Mouse (Mus musculus) intestine, postnatal 0 days (tissue): ENCODE data around the gene Dcaf10. TPM values are rescaled to one million over a fixed set of nuclear protein-coding genes. Genes with fewer than 3 reads are reported as not detected.

ENCODE experiments used
- ATAC-seq: fragments of 200-750 bp; cut with Nextera tagmentation; 2 replicates; pipeline ENCODE4 v1.8.0; 2017; ENCODE audit warnings: mild to moderate bottlenecking, moderate TSS enrichment, moderate library complexity
- H3K27ac ChIP-seq: fragments of 300-500 bp; sonication (generic); 2 replicates; pipeline ENCODE4 v1.5.1; 2014; ENCODE audit warnings: mild to moderate bottlenecking, low read depth, low read length, moderate library complexity
- H3K27me3 ChIP-seq: fragments of 300-500 bp; sonication (generic); replicated peaks from 2 replicates; pipeline ENCODE4 v1.6.1; 2014; ENCODE audit warnings: low read length, mixed read lengths; ENCODE audit not compliant: control insufficient read depth, insufficient read depth
- H3K36me3 ChIP-seq: fragments of 300-500 bp; sonication (generic); 2 replicates; pipeline ENCODE4 v1.6.1; 2014; ENCODE audit warnings: mild to moderate bottlenecking, moderate library complexity; ENCODE audit not compliant: control insufficient read depth, insufficient read depth
- H3K4me1 ChIP-seq: fragments of 300-500 bp; sonication (generic); replicated peaks from 2 replicates; pipeline ENCODE4 v1.6.1; 2014; ENCODE audit warnings: antibody characterized with exemption, low read length, mixed read lengths; ENCODE audit not compliant: control insufficient read depth, insufficient read depth
- H3K4me2 ChIP-seq: fragments of 300-500 bp; sonication (generic); replicated peaks from 2 replicates; pipeline ENCODE4 v1.6.1; 2014; ENCODE audit warnings: low read depth, mild to moderate bottlenecking, moderate library complexity
- H3K4me3 ChIP-seq: fragments of 300-500 bp; sonication (generic); 2 replicates; pipeline ENCODE4 v1.5.1; 2014; ENCODE audit warnings: low read depth, low read length
- H3K9ac ChIP-seq: fragments of 300-500 bp; sonication (generic); 2 replicates; pipeline ENCODE4 v1.6.1; 2014; ENCODE audit warnings: mild to moderate bottlenecking, low read depth, low read length
- H3K9me3 ChIP-seq: fragments of 300-500 bp; sonication (generic); 2 replicates; pipeline ENCODE4 v1.6.1; 2016; ENCODE audit warnings: mixed run types; ENCODE audit not compliant: control insufficient read depth
- CTCF ChIP-seq: sonication (generic); IDR thresholded peaks from 2 replicates; pipeline ENCODE4 v1.5.1; 2016; ENCODE audit warnings: low read depth, mild to moderate bottlenecking, control low read depth, antibody characterized with exemption, moderate library complexity
- WGBS: fragments of 180-500 bp; shearing (Covaris S2); extraction: QIAGEN DNeasy Blood & Tissue Kit; methylation state at CpG from one replicate; pipeline ENCODE4 v1.1.7; 2014; 5-methylcytosine and 5-hydroxymethylcytosine counted together
- polyA plus RNA-seq: library from polyadenylated mRNA; unstranded; fragments of >200 nt; fragmentation: Nextera tagmentation; extraction: Ambion mirVana; gene quantifications from 2 replicates; pipeline ENCODE4 v1.2.1, GENCODE M21; 2015

Gene Dcaf10
- polyA plus RNA-seq, 1 experiment from 2014 or later, result 9.8 TPM

DNA sequence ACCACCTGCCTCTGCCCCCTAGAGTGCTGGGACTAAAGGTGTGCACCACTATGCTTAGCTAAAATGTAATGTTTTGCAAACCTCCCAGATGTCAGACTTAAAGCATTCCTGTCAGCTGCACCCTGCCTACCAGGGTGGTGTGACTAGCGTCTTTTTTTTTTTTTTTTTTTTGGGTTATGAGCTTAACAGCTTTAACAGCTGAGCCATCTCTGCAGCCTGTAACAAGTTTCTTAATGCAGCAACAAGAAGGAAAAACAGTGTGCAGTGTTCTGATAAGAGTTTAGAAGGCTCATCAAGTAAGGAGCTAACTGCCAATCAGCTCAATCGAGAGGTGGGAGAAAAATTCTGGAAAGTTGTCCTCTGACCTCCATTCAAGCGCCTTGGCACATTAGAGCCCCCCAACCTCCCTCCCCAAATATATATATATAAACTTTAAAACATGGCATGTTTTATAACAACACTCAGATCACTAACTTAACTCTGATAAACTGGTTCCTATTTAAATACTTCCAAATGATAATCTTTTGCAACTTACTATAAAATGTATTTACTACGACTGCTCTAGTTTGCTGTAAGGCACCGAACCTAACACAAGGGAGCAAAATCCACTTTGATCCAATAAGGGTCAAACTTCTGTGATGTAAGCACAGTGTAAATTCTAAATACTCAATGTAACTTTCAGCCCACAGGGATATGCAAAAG lies 65.3 kb downstream of the Dcaf10 start:
- ATAC-seq, result no peak
- Histone ChIP-seq H3K9me3 (no peaks in the 10 kb centered on the region), H3K36me3 (peaks cover 13% of the 10 kb centered on the region; the same call in 1 of the 2 replicates), H3K27me3 (no peaks in the 10 kb centered on the region), H3K9ac (peak overlapping the region; percentile 98; the same call in 1 of the 2 replicates), H3K4me2 (peak overlapping the region; percentile 64), H3K27ac (0 out of 2 replicates have a peak overlapping the region, but pooled peaks have one; percentile 11), H3K4me3 (peak overlapping the region; percentile 95), H3K4me1 (peaks cover 8% of the 10 kb centered on the region; the same call in 1 of the 2 replicates)
- 35% methylated on average over 5 of the region's 5 CpGs for WGBS
- no peak for TF ChIP-seq CTCF

DNA sequence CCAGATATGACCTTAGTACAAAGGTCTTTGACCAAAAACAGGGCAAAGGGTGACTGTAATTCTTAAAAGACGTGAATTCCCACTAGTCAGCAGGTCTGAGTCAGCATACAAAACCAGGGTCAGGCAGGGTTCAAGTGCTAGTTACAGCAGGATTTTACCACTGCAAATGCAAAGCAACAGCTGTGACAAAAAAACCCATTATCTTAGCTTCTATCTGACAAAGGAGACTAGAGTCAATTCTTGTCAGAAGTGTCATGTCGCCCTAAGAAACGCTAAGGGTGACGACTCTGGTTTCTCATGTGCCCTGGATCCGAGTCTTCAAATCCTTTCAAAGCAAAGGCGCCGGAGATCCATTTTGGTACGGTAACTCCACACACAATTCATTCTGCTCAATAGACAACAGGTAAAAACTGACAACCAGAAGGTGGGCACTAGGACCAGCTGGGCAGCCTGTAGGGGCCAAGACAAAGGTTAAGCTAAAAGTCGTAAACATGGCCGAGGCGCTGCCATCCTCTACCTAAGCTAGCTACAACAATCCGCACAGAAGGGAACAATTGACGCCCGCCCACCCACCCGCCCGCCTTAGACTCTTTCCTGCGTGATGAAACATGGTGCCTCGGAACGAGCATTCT lies 65.9 kb downstream of the Dcaf10 start:
- peak overlapping the region; percentile 64 for H3K4me2 ChIP-seq
- peaks cover 13% of the 10 kb centered on the region; the same call in 1 of the 2 replicates for H3K36me3 ChIP-seq
- TF ChIP-seq CTCF, result no peak
- H3K9me3 ChIP-seq, result no peaks in the 10 kb centered on the region
- ATAC-seq, result peak; percentile 7; the same call in 1 of the 2 replicates
- peak overlapping the region; percentile 95 for H3K4me3 ChIP-seq
- H3K27me3 ChIP-seq, result no peaks in the 10 kb centered on the region
- H3K9ac ChIP-seq, result peak overlapping the region; percentile 98
- WGBS, result under 1% methylated on average over 19 of the region's 19 CpGs
- peak overlapping the region; percentile 98 for H3K27ac ChIP-seq
- H3K4me1 ChIP-seq, result peaks cover 8% of the 10 kb centered on the region; the same call in 1 of the 2 replicates

DNA sequence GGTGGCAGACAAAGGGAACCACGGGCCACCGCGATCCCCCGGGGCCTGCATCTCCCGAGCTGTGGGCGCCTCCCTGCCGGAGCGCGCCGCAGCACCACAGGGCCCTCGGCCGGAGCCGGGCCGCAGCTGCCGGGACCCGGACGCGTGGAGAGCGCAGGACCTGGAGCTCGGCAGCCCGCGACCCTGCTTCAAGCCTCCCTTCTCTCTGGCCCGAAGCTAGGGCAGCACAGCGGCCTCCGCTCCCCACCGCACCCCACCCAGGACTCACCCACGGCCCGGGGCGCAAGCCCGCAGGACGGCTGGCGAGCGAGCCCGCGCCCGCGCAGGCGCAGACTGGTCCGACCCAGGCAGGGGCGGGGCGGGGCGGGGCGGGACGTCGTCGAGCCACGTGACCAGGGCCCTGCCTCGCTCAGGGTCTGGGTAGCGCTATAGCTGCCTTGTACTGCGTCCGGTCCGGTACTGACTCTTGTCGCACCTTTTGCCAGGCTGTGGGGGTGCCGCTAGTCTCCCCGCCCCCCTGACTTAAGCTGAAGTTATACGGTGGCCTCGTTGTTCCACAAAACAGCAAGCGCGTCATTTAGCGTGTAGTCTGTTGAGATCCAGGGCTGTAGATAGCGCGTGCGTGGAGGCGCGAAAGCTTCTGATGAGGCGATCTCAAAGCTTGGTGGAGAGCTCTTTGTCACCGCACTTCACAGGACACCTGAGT lies 66.7 kb downstream of the Dcaf10 start, which contains the start of gene Slc25a51:
Gene Slc25a51, minus strand, starts transcription at position 340 of the 706 bp plus-strand sequence.
- Histone ChIP-seq H3K4me3 (peak within 1 kb of the TSS; percentile 95), H3K36me3 (peaks cover 10% of the 10 kb centered on the region; the same call in 1 of the 2 replicates), H3K27me3 (no peaks in the 10 kb centered on the region), H3K9me3 (no peaks in the 10 kb centered on the region), H3K27ac (peak within 1 kb of the TSS; percentile 98), H3K4me2 (peak within 1 kb of the TSS; percentile 64), H3K9ac (peak within 1 kb of the TSS; percentile 98), H3K4me1 (peaks cover 8% of the 10 kb centered on the region; the same call in 1 of the 2 replicates)
- ATAC-seq, result peak; percentile 88
- no peak for TF ChIP-seq CTCF
- WGBS, result under 1% methylated on average over 54 of the region's 67 CpGs

GRCm38 (mm10) chr4:45409270-45409669 lies 67.4 kb downstream of the Dcaf10 start:
- Histone ChIP-seq H3K4me3 (peak overlapping the region; percentile 95), H3K27ac (peak overlapping the region; percentile 98), H3K9me3 (no peaks in the 10 kb centered on the region), H3K36me3 (peaks cover 4% of the 10 kb centered on the region; the same call in 1 of the 2 replicates), H3K4me1 (peaks cover 8% of the 10 kb centered on the region; the same call in 1 of the 2 replicates), H3K4me2 (peak overlapping the region; percentile 64), H3K27me3 (no peaks in the 10 kb centered on the region), H3K9ac (peak overlapping the region; percentile 98)
- TF ChIP-seq CTCF, result peak; percentile 38
- under 1% methylated on average over 10 of the region's 10 CpGs for WGBS
- peak; percentile 54 for ATAC-seq

GRCm38 (mm10) chr4:45411181-45411790 lies 69.4 kb downstream of the Dcaf10 start:
- H3K36me3 ChIP-seq, result no peaks in the 10 kb centered on the region
- no peak for TF ChIP-seq CTCF
- ATAC-seq, result no peak
- no peak overlapping the region for H3K4me3 ChIP-seq
- H3K27me3 ChIP-seq, result no peaks in the 10 kb centered on the region
- no peak overlapping the region for H3K4me2 ChIP-seq
- H3K4me1 ChIP-seq, result peaks cover 7% of the 10 kb centered on the region; the same call in 1 of the 2 replicates
- no peak overlapping the region for H3K27ac ChIP-seq
- no peak overlapping the region for H3K9ac ChIP-seq
- H3K9me3 ChIP-seq, result no peaks in the 10 kb centered on the region
- 86% methylated on average over 8 of the region's 8 CpGs for WGBS
